Mouse (Mus musculus) heart, embryonic 10.5 days (tissue): ENCODE results near the gene Ccl27a. TPM values are rescaled to one million over a fixed set of nuclear protein-coding genes. Genes with fewer than 3 reads are reported as not detected.
"Not testable (repeated sequence)": the region's sequence is repeated elsewhere in the genome, so short reads cannot be mapped to it uniquely, and the experiment has no call there.

Experiments used
- DNase-seq: peaks from one replicate; pipeline ENCODE4 v3.0.0-alpha.2; 2017; ENCODE audit warnings: low spot score
- H3K27ac ChIP-seq: fragments of 300-500 bp; sonication (generic); 2 replicates; pipeline ENCODE4 v1.5.1; 2016; ENCODE audit warnings: mild to moderate bottlenecking
- H3K27me3 ChIP-seq: fragments of 300-500 bp; sonication (generic); 2 replicates; pipeline ENCODE4 v1.6.1; 2016; ENCODE audit warnings: mild to moderate bottlenecking; ENCODE audit not compliant: poor library complexity, insufficient read depth, severe bottlenecking
- H3K36me3 ChIP-seq: fragments of 300-500 bp; sonication (generic); 2 replicates; pipeline ENCODE4 v1.6.1; 2016; ENCODE audit warnings: mild to moderate bottlenecking, moderate library complexity
- H3K4me1 ChIP-seq: fragments of 300-500 bp; sonication (generic); 2 replicates; pipeline ENCODE4 v1.6.1; 2016; ENCODE audit warnings: mild to moderate bottlenecking
- H3K4me3 ChIP-seq: fragments of 300-500 bp; sonication (generic); 2 replicates; pipeline ENCODE4 v1.5.1; 2016; ENCODE audit warnings: mild to moderate bottlenecking, moderate library complexity
- H3K9me3 ChIP-seq: fragments of 300-500 bp; sonication (generic); 2 replicates; pipeline ENCODE4 v1.6.1; 2016; ENCODE audit warnings: mild to moderate bottlenecking, moderate library complexity
- WGBS: fragments of 180-500 bp; shearing (Covaris S2); methylation state at CpG from one replicate; pipeline ENCODE4 v1.1.7; 2016; 5-methylcytosine and 5-hydroxymethylcytosine counted together
- polyA plus RNA-seq: library from polyadenylated mRNA; unstranded; fragments of >200 nt; fragmentation: Nextera tagmentation; extraction: Ambion mirVana; gene quantifications from 2 replicates; pipeline ENCODE4 v1.2.1, GENCODE M21; 2016

Gene Ccl27a
- 38.1 and 39.7 TPM in 2 replicates for polyA plus RNA-seq

DNA sequence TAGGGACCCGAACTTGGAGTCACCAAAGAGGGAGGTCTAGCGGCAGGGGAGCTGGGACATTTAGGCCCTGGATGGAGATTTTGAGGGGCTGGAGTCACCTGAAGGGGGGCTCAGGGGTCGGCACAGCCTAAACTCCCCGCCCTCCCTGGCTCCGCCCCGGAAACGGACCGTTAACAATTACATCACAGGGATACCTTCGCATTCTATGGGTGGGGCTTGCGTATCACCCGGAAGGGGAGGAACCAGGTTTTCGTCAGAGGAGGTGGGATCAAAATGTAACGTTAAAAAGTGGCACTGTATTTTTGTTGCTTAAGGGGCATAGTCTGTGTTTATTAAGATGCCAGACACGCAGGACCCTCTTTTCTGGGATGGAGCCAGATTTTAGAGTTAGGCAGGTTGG is at the start of gene Ccl27a:
Gene Ccl27a (minus strand): TSS at position 246 of the 400 bp plus-strand sequence.
- H3K27ac ChIP-seq = peak within 1 kb of the TSS; percentile 74; the same call in 1 of the 2 replicates
- 0% methylated on average over 12 of the region's 14 CpGs for WGBS
- H3K27me3 ChIP-seq, H3K4me1 ChIP-seq, H3K9me3 ChIP-seq, H3K36me3 ChIP-seq: not testable (repeated sequence)
- peak within 1 kb of the TSS; percentile 53 for H3K4me3 ChIP-seq
- peak; percentile 90 for DNase-seq

DNA sequence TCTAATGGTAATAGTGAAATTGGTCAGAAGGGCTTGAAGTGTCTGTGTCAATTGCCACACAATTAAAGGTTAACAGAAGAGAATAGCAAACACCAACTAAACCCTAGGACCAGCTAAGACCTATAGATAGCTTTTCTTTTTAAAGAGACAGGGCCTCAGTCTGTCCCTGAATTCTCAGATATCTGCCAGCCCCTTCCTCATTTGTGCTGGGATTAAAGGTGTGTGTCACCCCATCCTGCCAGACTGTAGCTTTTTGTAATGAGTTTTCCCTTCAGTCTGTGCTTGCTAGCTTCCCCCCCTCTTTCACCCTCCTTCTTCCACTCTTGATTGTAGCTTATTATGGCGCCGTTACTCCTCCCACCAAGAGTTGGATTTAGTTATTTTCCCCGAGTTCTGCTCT is 9.2 kb upstream of the Ccl27a start:
- not testable (repeated sequence) for H3K27ac ChIP-seq, H3K4me3 ChIP-seq, H3K36me3 ChIP-seq, H3K9me3 ChIP-seq, H3K27me3 ChIP-seq, DNase-seq, H3K4me1 ChIP-seq
- 44% methylated on average over 3 of the region's 3 CpGs for WGBS

DNA sequence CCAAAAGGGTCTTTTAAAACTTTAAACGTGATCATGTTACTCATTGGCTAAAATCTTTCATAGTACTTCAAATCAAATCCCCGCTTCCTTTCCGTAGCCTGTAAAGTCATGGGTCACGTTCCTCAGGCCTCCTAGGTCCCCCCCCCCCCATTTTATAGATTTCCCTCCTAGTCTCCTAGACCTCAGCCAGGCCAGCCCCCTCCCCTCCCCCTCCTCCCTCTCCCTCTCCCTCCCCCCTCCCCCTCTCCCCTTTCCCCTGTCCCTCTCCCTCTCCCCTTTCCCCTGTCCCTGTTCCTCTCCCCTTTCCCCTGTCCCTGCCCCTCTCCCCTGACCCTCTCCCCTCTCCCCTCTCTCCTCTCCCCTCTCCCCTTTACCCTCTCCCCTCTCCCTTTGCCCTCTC is 8.7 kb upstream of the Ccl27a start:
- not testable (repeated sequence) for H3K9me3 ChIP-seq, H3K27me3 ChIP-seq, H3K27ac ChIP-seq, H3K4me1 ChIP-seq, H3K36me3 ChIP-seq, DNase-seq, H3K4me3 ChIP-seq
- WGBS = 32% methylated on average over 4 of the region's 4 CpGs

DNA sequence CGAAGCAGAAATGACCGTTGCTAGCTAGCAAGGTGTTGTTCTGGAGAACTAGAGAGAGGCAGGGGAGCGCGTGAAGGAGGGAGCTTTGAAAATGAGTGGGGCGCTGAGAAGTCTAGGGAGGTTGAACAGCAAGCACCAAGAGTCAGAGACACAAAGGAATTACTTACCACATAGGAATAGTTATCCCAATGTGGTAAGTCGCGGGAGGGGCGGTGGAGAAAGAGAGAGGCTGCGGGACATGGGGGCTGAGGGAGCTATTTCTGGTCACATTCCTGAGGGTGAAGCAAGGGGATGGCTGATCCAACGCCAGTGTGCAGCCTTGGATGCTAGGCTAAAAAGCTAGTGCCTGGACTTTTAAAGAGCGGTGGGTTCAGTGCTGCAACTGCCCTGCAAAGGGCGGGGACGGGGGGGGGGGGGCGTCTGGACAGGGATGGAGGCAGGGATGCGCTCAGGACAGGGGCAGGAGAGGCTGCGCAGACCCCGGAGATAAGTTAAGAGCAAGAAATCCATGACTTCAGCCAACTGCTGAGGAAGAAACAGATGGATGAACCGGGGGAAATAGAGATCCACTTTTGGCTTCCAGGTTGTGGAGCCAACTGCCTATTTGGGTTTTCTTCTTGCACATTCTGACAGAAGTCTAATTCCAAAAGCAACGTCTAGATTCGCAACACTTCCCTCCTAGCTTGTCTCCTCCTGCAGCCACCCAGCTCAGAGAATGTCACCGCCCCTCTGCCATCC is 7.9 kb upstream of the Ccl27a start:
- not testable (repeated sequence) for DNase-seq, H3K9me3 ChIP-seq, H3K4me1 ChIP-seq, H3K27me3 ChIP-seq, H3K36me3 ChIP-seq
- H3K4me3 ChIP-seq = peak overlapping the region; percentile 36; the same call in 1 of the 2 replicates
- WGBS = 9% methylated on average over 18 of the region's 21 CpGs
- peak overlapping the region; percentile 36; the same call in 1 of the 2 replicates for H3K27ac ChIP-seq

DNA sequence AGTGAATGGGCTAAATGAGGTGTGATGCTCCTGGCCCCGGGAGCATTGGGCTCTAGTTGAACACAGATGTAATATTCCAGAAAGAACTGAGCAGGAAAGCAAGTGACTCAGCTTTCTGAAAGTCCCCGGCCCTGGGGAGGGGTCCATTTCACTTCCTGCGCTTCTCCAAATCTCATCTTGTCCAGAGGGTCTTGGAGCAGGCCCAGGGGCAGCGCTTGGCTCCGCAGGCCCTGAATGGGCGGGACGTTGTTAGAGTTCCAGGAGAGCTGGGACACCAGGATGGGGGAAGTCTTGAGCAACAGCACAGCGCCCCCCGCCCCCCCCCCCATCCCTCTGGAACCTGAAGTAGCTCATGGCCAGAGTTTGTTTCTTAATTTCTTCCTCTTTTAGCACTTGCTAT is 7.2 kb upstream of the Ccl27a start:
- not testable (repeated sequence) for H3K27me3 ChIP-seq, DNase-seq, H3K36me3 ChIP-seq, H3K9me3 ChIP-seq, H3K4me3 ChIP-seq, H3K4me1 ChIP-seq, H3K27ac ChIP-seq
- 19% methylated on average over 9 of the region's 9 CpGs for WGBS

DNA sequence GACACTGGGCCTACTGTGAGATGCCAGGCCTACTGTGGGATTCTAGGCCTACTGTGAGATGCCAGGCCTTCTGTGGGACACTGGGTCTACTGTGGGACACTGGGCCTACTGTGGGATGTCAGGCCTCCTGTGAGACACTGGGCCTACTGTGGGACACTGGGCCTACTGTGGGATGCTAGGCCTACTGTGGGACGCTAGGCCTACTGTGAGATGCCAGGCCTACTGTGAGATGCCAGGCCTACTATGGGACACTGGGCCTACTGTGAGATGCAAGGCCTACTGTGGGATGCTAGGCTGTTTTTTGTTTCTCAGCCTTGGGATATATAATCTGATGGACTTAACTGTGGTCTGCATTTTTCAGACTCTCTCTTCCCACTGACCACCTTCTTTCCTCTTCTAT is 1.8 kb upstream of the Ccl27a start:
- not testable (repeated sequence) for H3K4me1 ChIP-seq, DNase-seq
- 94% methylated on average over 1 of the region's 1 CpGs for WGBS

DNA sequence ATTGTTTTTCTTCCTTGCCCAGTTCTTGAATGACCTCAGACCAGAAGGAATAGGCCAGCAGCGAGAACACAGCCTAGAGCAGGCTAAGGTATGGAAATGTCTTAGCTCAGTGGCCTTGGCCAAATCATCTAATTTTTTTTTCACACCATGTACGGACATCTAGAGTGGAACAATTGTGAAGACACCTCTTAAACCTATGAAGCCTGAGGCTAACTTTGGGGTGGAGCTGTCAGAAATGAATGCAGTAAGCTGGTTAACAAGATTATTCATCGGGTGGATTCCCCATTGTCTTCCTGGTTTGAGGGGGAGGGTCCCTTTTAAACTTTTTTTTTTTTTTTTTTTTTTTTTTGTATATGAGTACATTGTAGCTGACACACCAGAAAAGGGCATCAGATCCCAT is 459 bp upstream of the Ccl27a start:
- H3K4me3 ChIP-seq = peak overlapping the region; percentile 37
- DNase-seq, H3K9me3 ChIP-seq, H3K27me3 ChIP-seq, H3K36me3 ChIP-seq, H3K4me1 ChIP-seq: not testable (repeated sequence)
- WGBS = 62% methylated on average over 3 of the region's 3 CpGs
- H3K27ac ChIP-seq = peak overlapping the region; percentile 70; the same call in 1 of the 2 replicates

More for the DNA sequence above, 1.8 kb upstream of the Ccl27a start:
- H3K4me3 ChIP-seq, H3K9me3 ChIP-seq, H3K27ac ChIP-seq, H3K27me3 ChIP-seq, H3K36me3 ChIP-seq: not testable (repeated sequence)

DNA sequence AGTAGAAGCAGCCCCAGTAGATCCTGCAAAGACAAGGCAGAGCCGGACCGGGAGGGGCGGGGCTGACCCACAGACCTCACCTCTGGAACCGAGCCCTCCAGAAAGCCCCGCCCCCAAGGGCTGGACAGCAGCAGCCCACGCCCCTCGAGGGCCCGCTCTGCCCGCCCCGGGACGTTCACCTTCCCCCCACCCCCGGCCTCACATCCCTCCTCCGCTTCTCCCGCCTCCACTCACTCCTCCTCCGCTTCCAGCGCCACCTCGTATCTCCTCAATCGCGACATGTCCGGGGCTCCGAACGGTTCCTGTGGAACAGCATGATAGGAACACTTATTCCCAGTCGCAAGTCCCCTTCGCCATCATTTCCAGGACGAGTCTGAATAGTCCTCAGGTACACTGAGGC is 545 bp downstream of the Ccl27a start:
- H3K36me3 ChIP-seq, H3K27me3 ChIP-seq, H3K9me3 ChIP-seq, H3K4me1 ChIP-seq: not testable (repeated sequence)
- H3K27ac ChIP-seq = peak overlapping the region; percentile 74; the same call in 1 of the 2 replicates
- peak overlapping the region; percentile 53 for H3K4me3 ChIP-seq
- peak; percentile 90 for DNase-seq
- WGBS = under 1% methylated on average over 25 of the region's 25 CpGs

DNA sequence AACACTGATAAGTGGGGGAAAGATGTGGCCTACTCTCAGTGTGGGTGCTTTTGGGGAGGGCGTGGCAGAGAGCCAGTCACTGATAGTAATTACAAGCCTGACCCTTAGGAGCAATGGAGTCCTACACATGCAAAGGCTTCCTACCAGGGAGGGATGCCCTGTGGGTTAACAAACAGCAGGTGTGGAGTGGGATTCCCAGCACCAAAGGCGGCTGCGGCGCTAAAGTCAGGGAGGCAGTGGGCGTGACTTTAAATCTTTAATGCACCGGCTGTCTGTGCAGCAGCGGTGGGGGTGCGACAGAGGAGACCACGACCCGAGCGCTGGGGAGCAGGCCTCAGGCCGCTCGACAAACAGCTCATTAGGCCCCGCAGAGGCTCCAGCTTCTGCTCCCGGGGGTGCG is 1.1 kb downstream of the Ccl27a start:
- not testable (repeated sequence) for H3K27ac ChIP-seq, H3K4me1 ChIP-seq, H3K9me3 ChIP-seq, H3K27me3 ChIP-seq, H3K36me3 ChIP-seq, DNase-seq
- H3K4me3 ChIP-seq = peak overlapping the region; percentile 31; the same call in 1 of the 2 replicates
- WGBS = 6% methylated on average over 9 of the region's 16 CpGs

DNA sequence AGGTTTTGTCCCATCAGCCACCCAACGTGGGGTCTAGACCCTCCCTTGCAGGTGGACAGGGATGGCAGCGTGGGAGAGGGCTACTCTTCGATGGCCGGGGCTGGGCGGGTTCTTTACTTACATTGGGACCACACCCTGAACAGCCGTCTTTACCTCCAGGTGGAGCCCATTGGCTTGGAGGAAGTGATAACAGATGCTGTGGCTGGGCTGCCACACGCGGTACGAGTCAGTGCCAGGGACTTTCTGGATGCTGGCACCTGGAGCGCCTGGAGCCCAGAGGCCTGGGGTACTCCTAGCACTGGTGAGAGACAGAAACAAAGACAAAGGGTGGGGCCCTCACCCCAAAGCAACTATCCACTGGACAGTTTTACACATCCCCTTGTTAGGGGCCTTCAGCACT is 6.7 kb downstream of the Ccl27a start:
- not testable (repeated sequence) for H3K27me3 ChIP-seq, DNase-seq, H3K4me1 ChIP-seq, H3K27ac ChIP-seq, H3K4me3 ChIP-seq, H3K9me3 ChIP-seq
- peaks cover 18% of the 10 kb centered on the region for H3K36me3 ChIP-seq
- WGBS = 78% methylated on average over 10 of the region's 10 CpGs

DNA sequence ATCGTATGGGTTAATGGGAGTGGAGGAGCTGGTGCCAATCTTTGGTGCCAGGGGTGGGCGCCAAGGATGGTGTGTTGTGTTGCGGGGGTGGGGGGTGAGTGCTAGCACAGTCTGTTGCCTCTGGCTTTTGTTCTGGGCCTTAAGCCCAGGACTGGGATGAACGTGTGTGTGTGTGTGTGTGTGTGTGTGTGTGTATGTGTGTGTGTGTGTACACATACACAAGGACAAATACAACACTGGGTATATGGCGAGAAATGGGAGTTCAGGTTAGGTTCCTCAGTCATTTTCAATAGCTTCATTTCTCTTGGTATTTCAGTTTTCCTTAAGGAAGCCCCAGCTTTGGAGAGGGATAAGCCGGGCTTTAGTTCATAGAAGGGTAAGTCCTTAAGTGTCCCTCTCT is 10.9 kb downstream of the Ccl27a start:
- not testable (repeated sequence) for H3K4me3 ChIP-seq, DNase-seq, H3K9me3 ChIP-seq, H3K27me3 ChIP-seq, H3K27ac ChIP-seq
- H3K4me1 ChIP-seq = peaks cover 45% of the 10 kb centered on the region
- peaks cover 25% of the 10 kb centered on the region for H3K36me3 ChIP-seq
- 76% methylated on average over 4 of the region's 6 CpGs for WGBS

DNA sequence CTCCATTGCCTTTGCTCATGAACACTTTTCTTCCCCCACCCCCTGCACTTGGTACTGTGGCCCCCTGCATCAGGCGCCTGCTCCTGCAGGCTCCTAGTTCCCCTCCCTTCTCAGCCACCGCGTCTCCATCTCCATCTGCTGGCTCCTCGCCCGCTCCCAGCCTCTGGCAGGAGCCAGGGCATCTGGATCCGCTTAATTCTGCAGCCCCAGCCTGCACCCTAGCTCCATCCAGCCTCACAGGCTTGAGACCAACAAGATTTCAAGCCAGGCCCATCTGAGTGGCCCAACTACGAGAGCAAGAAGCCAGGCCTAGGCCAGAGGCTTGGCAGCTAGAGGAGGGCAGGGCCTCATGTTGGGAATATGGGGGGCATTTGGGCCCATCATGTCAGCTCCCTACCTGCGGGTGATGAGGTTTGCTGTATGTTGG is 11.3 kb downstream of the Ccl27a start:
- not testable (repeated sequence) for H3K9me3 ChIP-seq, DNase-seq, H3K27me3 ChIP-seq
- peak overlapping the region; percentile 57 for H3K4me3 ChIP-seq
- peaks cover 45% of the 10 kb centered on the region for H3K4me1 ChIP-seq
- WGBS = 47% methylated on average over 8 of the region's 8 CpGs
- peak overlapping the region; percentile 90 for H3K27ac ChIP-seq
- peaks cover 25% of the 10 kb centered on the region for H3K36me3 ChIP-seq

DNA sequence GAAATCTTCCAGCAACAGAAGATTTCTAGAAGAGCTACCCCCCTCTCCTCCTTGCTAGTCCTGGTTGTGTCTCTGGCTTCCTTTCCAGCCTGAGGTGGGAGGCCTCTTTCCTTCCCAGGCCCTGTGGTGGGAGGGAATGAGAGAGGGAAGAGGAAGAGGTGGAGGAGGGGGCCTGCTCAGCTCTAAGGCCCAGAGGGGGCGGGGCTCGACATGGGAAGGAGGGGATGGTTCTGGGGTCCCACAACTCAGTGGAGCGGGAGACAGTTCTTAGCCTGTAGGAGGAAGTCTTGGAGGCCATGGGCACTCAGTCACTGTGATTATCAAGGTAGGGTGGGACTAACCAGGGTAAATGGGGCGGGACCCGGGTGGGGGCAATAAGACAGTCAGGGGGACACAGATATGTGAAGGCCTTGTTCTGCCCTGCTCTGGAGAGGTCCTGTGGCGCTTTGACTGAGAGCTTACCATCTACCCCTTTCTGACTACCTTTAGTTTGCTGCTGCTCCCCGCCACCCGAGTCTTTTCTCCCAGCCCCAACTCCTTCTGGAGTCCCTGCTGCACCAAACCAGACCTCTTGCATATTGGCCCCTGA is 11.9 kb downstream of the Ccl27a start:
- H3K4me1 ChIP-seq = peaks cover 45% of the 10 kb centered on the region
- peak overlapping the region; percentile 90 for H3K27ac ChIP-seq
- no peaks in the 10 kb centered on the region for H3K9me3 ChIP-seq
- 34% methylated on average over 8 of the region's 8 CpGs for WGBS
- H3K36me3 ChIP-seq = peaks cover 25% of the 10 kb centered on the region
- H3K4me3 ChIP-seq = peak overlapping the region; percentile 57
- no peaks in the 10 kb centered on the region for H3K27me3 ChIP-seq
- no peak for DNase-seq
